Mouse (Mus musculus) 416B (cell line): ENCODE data around the gene Nfia.

ENCODE experiments used
- DNase-seq: peaks from one replicate; pipeline ENCODE4 v3.0.0; 2011; ENCODE audit warnings: low read depth

Nfia gene

DNA sequence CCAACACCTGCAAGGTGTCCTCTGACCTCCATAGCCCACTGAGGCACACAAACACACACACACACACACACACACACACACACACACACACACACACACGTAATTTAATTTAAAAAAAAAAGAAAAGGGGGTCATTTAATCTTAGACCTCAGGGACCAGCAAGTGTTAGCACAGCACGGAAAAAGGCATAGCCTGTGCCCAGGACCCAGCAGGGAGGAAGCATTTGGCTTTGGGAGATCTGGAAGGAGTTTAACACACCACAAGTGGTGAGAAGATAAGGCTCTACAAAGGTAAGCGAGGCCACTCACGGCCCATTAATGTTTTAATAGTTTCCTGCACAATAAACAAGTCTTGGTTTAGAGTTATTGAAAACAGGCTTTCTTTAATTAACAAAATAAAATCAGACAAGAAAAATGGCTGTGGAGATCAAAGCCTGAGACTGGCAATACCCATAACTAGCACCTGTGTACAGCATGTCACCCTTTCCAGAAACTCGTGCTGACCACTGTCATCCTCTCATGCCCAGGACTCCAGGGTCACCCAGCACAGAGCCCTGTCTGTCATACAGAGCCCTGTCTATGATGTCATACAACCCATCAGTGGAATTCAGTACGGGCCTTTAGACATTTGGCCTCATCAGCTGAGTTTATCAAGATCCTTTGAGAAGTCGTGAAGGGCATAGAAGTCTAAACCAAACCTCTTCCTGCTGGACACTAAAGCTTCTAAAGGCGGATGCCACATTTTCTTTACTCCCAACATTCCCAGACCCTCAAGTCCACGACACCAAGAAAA is 332.6 kb downstream of the Nfia start:
- no peak for DNase-seq

DNA sequence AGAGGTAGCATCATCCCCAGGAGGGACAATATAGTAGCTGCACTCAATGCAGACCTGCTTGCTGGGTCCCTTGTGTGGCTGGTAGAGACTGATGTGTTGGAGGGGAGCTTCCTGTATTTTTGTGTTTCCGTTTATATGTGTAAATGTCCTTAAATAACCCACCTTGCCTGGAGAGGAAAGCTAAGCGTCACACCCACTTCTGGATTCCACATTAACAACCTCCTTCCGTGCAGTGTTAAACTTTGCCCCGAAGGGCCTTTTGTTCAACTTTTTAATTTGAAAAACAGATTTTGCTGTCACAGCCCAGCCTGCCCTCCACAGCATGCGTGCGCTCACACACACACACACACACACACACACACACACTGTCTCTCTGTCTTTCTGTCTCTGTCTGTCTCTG is 333.4 kb downstream of the Nfia start:
- DNase-seq: no peak

DNA sequence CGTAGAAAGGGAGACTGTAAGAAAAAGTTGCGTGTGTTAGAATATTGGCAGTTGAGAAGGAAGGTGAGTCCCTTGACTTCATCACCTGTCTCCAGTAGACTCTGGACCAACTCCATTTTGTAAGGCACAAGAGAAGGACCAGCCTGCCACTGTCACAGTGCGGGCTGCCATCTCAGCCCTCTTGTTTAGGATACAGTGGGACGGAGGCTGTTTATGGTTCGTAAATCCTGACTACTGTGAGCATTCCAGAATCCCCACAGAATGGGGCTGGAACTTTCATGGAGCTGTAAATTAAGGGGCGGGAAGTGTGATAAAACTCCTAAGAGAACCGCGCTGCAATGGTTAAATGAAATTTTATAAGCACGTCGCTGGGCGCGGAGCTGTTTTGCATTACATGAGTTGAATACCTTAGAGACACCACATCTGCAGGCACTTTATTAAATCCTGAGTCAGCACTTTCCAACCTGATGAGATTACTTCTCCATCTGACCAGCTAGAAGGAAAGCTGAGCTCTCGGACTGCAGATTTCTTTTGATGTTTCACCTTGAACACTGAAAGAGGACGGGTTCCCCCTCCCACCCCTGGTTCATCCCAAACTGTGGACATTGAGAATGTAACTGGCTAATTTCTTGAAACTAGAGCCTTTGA is 334.0 kb downstream of the Nfia start:
- no peak for DNase-seq

DNA sequence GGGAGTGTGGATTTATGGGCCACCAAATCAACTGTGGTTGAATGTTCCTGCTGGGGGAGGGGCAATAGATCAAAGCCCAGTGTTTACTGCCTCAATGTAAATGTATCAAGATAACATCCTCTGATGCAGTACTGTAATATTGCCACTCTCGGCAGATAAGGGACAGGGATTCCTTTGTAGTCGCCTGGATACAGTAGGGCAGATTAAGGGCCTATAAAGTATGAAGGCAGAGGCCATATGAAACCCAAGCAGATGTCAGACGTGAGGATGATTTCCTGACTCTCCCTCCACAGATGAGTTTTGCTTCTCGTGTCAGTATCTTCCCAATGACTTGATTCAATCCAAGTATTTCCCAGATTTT is 334.5 kb downstream of the Nfia start:
- DNase-seq: no peak

DNA sequence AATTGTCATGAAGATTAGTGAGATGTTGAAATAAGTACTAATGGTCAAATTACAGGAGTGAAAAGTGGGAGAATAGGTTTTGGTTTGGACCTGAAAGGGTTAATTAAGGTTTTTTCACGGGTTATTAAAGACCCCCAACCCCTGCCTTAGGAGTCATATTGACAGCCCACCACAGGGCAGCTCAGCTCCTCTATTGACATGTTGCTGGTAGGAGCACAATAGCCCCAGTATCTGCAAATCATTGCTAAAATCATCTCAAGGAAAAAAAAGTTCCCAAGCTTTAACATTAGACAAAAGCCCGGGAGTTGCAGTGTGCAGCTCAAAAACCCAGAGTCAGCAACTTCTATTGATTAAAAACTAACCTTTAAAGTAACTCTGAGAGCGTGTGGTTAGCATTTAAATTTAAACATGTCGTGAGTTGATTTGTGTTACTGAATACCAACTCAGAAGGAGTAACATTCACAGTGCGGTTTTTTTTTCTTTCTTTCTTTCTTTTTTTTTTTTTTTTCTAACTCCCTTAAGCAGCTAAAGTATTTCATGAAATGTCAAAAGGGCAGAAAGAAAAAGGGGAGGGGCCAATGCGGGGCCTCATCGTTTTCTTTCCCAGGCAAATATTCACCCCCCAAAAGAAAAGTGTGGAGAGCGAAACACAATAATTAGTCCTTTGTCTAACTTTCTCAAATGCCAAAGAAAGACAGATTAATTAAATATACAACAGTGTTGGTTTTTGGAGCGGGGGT is 335.6 kb downstream of the Nfia start:
- DNase-seq: no peak

DNA sequence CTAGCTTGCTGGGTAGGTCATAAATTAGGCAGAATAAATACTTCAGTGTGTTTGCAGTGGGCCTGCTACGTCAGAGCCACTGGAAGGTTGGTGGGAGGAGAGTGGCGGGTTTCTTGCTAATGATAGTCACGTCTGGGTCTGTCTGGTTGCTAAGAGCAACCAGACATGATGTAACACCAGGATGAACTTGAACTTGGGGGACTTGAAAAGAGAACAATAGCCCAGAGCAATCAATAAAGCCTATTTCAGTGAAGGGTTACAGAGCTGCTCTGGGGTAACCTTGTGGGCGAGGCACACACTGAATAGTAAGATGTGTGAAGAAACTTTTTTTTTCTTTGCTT is 336.1 kb downstream of the Nfia start:
- DNase-seq: no peak

DNA sequence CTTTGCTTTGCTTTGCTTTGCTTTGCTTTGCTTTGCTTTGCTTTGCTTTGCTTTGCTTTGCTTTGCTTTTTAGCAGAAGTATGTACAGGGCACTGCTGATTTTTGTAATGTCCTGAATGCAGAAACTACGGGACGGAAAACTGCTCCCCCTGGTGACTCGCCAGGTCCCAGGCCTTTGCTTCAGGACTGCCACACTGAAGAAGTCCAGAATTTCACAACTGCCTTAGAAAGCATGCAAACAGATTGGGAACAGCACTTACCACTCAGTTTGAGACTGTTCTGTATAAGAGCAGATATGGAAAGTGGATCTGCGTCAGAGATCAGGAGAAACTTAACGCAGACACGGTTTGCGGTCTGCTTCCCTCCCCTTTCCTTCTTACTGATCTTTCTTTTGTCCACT is 336.5 kb downstream of the Nfia start:
- DNase-seq: peak; percentile 58

DNA sequence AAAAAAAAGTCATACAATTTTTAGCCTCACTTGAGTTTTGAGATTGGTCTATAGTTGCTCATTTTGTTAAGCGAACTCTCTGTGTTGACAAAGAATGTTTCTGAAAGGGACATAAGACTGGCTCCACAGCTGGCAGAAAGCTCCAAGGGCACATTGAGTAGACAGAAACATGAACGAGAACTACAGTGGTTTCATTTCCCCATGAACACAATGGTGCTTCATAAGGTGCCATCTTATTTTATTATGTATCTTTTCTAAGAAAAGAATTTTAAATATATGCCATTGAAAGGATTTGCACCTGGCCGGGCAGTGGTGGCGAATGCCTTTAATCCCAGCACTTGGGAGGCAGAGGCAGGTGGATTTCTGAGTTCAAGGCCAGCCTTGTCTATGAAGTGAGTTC is 337.4 kb downstream of the Nfia start:
- no peak for DNase-seq

DNA sequence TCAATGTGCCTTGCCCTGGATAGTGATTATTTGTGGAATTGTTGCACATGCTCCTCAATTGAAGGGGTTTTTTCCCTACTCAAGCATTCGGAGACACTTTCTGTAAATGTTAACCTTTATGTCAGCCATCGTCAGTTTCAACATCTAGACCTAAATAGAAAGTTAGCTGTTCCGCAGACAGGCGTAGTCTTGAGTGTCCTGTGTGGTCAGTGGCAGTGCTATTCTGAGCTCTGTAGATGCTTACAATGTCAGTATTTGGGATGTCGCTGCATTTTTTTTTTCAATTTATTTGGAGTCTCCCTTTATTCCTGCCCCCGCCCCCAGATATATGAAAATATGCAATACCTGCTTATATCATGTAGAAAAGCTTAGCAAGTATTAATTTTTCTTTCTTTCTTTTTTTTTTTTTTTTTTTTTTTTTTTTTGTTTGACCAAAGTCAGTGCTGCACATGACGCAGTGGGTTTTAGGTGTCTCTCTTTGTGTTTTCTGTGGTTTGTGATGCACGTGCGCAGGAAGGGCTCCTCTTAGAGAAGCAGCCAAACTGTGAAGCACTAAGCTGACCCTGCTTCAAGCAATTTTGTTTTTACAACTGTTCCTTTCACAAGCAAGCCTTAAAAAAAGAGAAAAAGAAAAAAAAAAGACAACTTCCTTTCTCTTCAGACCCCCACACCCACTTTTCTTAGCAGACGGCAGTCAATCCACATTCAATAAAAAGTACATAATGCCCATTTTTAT is 340.9 kb downstream of the Nfia start:
- no peak for DNase-seq

DNA sequence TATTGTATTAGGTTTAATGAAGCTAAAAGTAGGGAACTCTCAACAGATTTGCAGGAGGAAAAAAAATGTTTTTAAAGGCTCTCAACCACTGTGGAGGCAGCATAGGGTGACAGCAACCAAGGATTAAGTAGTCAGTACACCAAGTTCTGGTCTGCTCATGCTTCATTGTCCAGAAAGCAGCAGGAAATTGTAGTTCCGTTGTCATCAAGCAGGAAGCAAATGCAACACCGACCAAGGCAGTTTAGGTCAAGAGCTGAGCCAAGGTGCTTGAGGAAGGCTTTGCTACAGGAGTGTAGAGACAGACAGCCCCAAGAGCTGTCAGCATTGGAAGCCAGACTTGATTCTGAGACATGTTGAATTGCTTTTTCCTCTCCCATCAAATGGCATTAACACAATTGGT is 342.4 kb downstream of the Nfia start:
- no peak for DNase-seq

DNA sequence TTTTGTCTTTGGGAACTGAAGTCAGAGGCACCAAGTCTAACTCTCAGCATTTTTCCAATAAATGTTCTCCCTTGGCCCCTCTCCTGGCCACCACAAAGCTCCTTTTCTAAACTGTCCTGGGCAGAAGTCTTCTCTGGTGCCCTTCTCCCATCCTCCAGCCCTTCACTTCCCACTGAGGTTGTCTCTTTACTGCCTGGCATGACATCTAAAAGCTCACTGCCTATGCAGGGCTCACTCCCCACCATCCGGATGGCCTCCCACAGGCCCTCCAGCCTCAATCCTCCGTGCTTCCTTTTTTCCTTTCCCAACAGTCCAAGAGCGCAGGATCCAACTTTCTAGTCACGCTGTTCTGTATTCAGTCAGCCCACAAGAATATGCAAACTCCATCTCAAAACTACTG is 342.9 kb downstream of the Nfia start:
- DNase-seq: no peak

DNA sequence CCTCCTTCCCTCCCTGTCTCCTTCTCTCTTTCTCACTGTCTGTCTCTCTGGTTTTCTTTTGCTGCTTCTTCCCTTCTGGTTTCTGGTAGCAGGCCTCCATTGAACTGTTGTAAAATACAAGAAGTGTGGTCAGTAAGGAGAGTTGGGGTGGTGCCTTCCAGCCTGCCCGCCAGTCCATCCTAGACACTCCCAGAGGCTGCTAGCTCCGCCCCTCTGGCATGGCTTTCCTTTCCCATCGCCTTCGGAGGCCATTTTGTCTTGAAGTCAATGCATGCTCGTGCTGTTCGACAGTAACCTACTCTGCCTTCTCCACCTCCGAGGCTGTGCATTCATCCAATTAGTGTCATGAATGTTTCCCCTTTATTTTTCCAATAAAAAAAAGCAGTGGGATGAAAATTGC is 343.5 kb downstream of the Nfia start:
- no peak for DNase-seq

DNA sequence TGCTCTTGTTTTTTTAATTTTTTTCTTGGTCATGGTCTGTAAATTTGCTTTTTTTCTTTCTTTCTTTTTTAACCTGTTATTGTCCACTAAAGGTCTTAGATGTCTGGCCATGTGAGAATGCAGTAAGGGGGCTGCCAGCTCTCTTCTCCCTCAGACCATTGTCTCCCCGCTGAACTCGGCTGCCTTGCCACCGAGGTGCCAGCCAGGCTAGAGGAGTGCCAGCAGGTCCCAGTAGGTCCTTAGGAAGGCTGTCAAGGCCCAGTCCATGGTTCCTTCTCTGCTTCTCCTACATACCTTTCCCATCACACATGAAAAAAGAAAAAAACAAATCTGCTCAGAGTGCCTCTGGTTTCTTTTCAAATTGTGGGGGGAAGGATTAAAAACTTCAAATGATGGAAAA is 345.6 kb downstream of the Nfia start:
- no peak for DNase-seq

DNA sequence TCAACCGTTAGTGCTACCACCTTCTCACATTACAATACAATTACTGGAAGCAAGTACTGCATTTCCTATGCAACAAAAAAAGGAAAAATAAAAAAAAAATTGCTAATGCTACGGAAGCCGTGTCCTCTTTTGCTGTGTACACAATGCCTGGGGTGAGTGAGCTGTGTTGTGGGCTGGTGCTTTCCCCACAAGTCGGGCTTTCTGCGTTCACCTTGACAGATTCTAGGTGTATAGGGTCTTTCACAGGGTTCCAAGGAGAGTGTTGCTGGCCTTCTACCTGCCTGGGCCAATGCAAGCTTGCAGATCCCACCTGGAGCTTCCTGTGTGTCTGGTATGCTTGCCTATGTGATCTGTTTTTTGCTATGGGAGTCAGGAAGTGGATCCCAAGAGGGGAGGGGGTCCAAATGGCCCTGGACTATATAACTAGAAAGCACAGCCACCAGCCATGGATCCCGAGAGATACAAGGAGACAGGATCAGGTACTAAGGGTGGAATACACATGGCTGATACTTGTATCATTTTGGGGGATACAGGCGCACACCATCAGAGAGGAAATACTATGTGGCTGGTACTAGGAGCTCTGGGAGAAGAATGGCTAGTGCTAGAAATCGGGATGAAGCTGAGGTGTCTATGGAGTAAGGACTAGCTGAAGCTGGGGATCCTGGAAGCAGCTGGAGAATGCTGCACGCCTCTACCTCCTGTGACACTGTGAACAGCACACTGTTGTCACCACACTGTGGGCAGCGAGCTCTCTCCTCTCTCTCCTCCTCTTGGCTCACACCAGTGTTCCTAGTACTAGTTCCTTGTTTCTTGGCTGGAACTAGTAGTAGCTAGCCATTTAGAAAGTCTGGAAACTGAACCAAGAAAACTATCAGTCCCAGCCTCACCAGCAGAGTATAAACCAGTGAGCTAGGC is 346.5 kb downstream of the Nfia start:
- DNase-seq: no peak

DNA sequence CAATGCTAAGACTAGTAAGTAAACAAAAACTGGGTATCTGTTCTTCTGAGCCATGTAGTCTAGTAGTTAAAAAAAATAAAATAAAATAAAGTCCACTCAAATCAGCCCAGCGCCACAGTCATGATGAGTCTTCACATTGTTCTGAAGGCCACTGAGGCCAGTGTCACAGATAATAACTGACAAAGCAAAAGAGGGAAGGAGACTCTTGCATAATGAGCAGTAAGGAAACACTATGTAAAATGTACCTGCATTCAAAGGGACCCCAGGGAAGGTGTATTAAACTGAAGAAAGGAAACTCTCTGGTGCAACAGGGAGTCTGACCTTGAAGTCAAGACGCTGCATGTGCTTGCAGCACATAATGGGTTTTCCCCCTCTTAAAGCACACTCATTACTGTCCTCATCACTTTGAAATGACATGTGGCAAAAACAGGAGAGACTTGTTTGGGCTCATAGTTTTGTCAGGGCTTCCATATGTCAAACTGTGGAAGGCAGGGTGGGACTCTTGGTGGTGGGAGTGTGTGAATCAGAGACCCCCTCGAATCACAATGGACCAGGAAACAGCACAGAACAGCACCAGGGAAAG is 347.5 kb downstream of the Nfia start:
- no peak for DNase-seq

DNA sequence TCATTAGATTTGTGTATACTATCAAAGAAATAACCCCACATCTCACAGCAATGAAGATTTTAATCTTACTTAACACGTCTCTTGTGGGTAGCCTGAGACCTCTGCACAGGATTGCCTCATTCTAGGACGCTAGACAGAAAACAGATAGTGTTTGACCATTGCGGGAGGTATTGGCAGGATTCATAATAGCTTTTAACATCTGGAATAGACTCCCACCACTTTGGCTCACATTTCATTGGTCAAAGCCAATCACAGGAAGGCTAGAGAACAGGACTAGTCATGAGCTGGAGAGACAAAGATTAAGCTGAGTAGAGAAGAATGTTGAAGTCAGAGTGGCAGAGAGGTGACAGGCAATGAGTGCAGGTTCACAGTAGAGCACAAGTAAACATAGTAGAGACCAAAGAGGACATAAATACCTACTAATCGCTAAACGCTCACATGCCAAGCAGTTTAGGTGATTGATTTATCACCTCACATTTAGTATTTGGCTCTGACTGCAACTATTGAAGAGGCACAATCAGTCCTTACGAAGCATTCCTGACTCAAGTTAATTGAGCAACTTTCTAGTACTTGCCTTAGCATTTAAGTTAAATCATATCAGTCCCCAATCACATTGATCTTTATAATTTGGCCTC is 348.3 kb downstream of the Nfia start:
- no peak for DNase-seq

DNA sequence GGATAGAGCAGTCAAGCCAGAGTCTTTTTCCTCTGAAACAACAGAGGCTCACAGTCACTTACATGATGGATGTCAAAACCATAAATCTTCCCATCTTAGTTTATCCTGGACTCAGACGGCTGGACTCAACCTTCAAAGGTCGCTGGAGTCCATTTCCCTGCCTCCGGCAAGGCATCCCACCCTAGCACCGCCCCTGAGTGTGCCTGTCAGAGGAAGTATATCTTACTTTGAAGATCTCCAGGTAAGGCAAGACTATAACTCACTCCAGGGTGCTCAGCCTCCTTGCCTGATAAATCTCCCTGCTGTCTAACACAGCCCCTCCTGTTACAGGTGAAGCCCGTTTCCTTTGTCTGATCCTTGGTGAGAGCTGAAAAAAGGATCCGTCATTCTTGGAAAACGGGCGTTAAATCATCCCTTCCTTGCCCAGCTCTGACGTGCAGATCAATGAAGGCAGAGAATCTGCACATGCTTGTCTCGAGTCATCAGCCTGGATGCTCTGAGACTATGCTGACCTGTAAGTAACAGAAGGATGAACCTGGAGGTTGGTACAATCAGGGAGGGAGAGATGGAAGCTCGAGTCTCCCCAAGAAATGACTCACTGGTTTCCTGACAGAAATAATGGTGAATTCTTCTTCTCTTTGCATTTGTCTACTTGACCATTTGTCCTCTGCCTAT is 353.6 kb downstream of the Nfia start:
- no peak for DNase-seq

DNA sequence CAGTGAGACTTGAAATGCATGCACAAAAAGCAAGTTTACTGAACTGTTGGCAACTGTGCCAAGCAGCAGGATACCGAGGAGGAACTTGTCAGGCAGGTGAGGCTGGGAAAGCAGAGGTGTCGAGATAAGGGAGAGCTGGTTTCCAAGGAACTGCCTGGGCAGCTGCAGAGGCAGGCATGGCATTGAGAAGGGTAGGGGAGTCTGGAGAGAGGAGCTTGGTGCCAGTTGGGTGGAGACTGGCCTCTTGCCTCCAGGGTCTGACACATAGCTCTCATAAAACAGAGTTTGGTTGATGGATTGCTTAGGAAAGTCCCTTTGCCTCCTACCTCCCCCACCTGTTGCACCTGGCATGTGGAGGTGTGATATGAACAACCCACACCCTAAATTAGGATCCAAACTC is 358.3 kb downstream of the Nfia start:
- DNase-seq: no peak

DNA sequence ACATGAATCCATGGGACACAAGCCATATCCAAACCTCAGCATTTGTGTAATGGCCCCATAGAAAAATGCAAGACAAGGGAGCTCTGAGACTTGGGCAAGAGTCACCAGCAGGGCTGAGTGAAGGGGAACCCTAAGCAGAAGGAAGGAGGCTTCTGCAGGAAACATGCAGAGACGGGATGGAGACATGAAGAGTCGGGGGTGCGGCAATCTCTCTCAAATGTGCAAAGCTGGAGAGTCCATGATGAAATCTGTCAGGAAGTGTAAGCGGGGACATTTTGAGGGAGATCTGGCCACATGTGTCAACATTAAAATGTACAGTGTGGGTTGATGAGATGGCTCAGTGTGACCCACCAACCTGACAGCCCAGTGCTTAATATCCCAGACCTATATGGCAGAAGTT is 361.5 kb downstream of the Nfia start:
- no peak for DNase-seq

DNA sequence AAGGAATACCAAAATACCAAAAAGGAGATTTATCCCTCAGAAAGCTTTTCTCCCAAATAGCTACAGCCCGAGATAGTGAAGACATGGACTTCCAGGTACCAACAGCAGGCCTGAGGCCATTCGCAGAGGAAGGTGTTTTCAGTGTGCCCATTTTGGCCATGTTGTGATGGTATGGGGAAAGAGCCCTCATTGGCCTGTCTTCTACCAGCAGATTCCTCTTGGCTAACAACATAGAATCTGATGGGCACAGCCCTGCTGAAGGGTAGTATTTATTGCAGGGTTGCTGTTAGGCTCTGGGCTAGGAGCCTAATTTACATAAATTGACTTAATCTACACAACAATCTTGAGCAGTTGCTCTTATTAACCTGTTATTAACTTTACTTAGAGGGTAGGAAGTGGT is 363.5 kb downstream of the Nfia start:
- DNase-seq: no peak
